ENCODE assay signal across 15 mouse cellular contexts in genomic region chr5:4262666-4263065, GRCm38 (mm10).
DNase-seq lines count a peak whose midpoint lies in the region; ATAC-seq and TF ChIP-seq lines count a peak whose summit lies in the region.
"Had no signal": no experiment of that assay in that cellular context is flagged by ENCODE, and none has a peak within 500 bp of the region (broad histone marks: within the 10 kb centered on the region; RNA-seq: fewer than 3 reads in every experiment).

No protein-coding gene starts in this region.

- intact Hi-C loops in left cerebral cortex, postnatal 36 days (cut with DNase I), result loop anchor here (5.0 kb wide), 2 partner anchors 495 to 655 kb away; partner anchors contain the start of gene Fzd1

- no peak overlapping the region for H3K4me3 ChIP-seq in kidney, postnatal 0 days (replicated peaks; ENCODE audit: low read depth, low read length)
- no peak overlapping the region for H3K4me3 ChIP-seq in bone marrow macrophage, adult 2 months (ENCODE audit: insufficient read depth, low read length)
- no peak overlapping the region for H3K4me3 ChIP-seq in neural tube, embryonic 15.5 days (replicated peaks)
- H3K4me3 ChIP-seq: forebrain, embryonic 13.5 days; heart, embryonic 15.5 days; limb, embryonic 10.5 days had no signal

- no peaks in the 10 kb centered on the region for H3K27me3 ChIP-seq in kidney, postnatal 0 days (ENCODE audit: insufficient read depth, low read length)
- 0 out of 2 replicates have a peak, but pooled peaks cover 2% of the 10 kb centered on the region for H3K27me3 ChIP-seq in neural tube, embryonic 15.5 days (replicated peaks)
- H3K27me3 ChIP-seq: forebrain, embryonic 13.5 days; heart, embryonic 15.5 days had no signal

- no peak overlapping the region for H3K4me2 ChIP-seq in kidney, postnatal 0 days (ENCODE audit: low read length)
- no peak overlapping the region for H3K4me2 ChIP-seq in neural tube, embryonic 15.5 days
- H3K4me2 ChIP-seq: forebrain, embryonic 13.5 days; heart, embryonic 15.5 days had no signal

- peak; percentile 67 for TF ChIP-seq CTCF in kidney, postnatal 0 days (IDR thresholded peaks at IDR 0.05; ENCODE audit: low read depth)
- TF ChIP-seq CTCF in bone marrow macrophage, adult 2 months (IDR thresholded peaks at IDR 0.05; ENCODE audit: low read depth, low read length), result peak; percentile 42; the same call in 1 of the 2 replicates

- no peak for ATAC-seq in CD4-positive, CD25-positive, alpha-beta regulatory T cell, adult 4 months
- no peak for ATAC-seq in kidney, postnatal 0 days (replicated peaks; ENCODE audit: low FRiP score, low read depth)
- no peak for ATAC-seq in neural tube, embryonic 15.5 days (ENCODE audit: low FRiP score)
- ATAC-seq: forebrain, embryonic 13.5 days had no signal

- peak; percentile 7 for DNase-seq in CD4-positive, CD25-positive, alpha-beta regulatory T cell, adult 2 months (ENCODE audit: low read depth, low spot score)
- no peak for DNase-seq in kidney, postnatal 0 days (ENCODE audit: low spot score)
- DNase-seq in kidney, postnatal 25 days, result no peak
- DNase-seq in A20 (ENCODE audit: low read depth, low spot score), result peak; percentile 35
- DNase-seq in left cerebral cortex, postnatal 36 days (ENCODE audit: low spot score in 2 of 2), result no peak
- DNase-seq: gastrocnemius, postnatal 25 days; lung, postnatal 14 days; spleen, adult 18-20 months; thymus, adult 18-20 months had no signal

- H3K4me1 ChIP-seq in kidney, postnatal 0 days (replicated peaks; ENCODE audit: insufficient read depth, low read length), result no peaks in the 10 kb centered on the region
- no peaks in the 10 kb centered on the region for H3K4me1 ChIP-seq in bone marrow macrophage, adult 2 months (ENCODE audit: control insufficient read depth, insufficient read depth, low read length)
- H3K4me1 ChIP-seq in neural tube, embryonic 15.5 days, result no peaks in the 10 kb centered on the region
- H3K4me1 ChIP-seq: forebrain, embryonic 13.5 days had no signal

- no peak overlapping the region for H3K27ac ChIP-seq in kidney, postnatal 0 days
- no peak overlapping the region for H3K27ac ChIP-seq in bone marrow macrophage, adult 2 months (ENCODE audit: insufficient read depth, low read depth, low read length)
- H3K27ac ChIP-seq in neural tube, embryonic 15.5 days (replicated peaks), result no peak overlapping the region
- H3K27ac ChIP-seq: forebrain, embryonic 13.5 days; heart, embryonic 15.5 days; limb, embryonic 10.5 days had no signal

- TF ChIP-seq POLR2A in bone marrow macrophage, adult 2 months (IDR thresholded peaks at IDR 0.05; ENCODE audit: borderline replicate concordance, low read depth, low read length), result no peak

- no peaks in the 10 kb centered on the region for H3K9me3 ChIP-seq in kidney, postnatal 0 days (replicated peaks; ENCODE audit: low read length)
- no peaks in the 10 kb centered on the region for H3K9me3 ChIP-seq in neural tube, embryonic 15.5 days (replicated peaks)
- H3K9me3 ChIP-seq: forebrain, embryonic 13.5 days; heart, embryonic 15.5 days; limb, embryonic 10.5 days had no signal

- no peak overlapping the region for H3K9ac ChIP-seq in kidney, postnatal 0 days (ENCODE audit: low read depth, low read length)
- no peak overlapping the region for H3K9ac ChIP-seq in neural tube, embryonic 15.5 days (replicated peaks)
- H3K9ac ChIP-seq: forebrain, embryonic 13.5 days; heart, embryonic 15.5 days had no signal

- no peaks in the 10 kb centered on the region for H3K36me3 ChIP-seq in kidney, postnatal 0 days (ENCODE audit: insufficient read depth, low read length)
- no peaks in the 10 kb centered on the region for H3K36me3 ChIP-seq in neural tube, embryonic 15.5 days
- H3K36me3 ChIP-seq: heart, embryonic 15.5 days; limb, embryonic 10.5 days had no signal

- 93% methylated on average over 1 of the region's 1 CpGs for WGBS in kidney, postnatal 0 days
- 100% methylated on average over 1 of the region's 1 CpGs for WGBS in neural tube, embryonic 15.5 days

Comparison
In these comparisons a context has a peak if more than half of its experiments do, and no peak if none do; other contexts are left out.
1. DNase-seq: peak in CD4-positive, CD25-positive, alpha-beta regulatory T cell, adult 2 months (single experiment) and A20 (single experiment); none in kidney, postnatal 0 days (single experiment), kidney, postnatal 25 days (0 of 2) and left cerebral cortex, postnatal 36 days (0 of 2).